Mouse (Mus musculus) midbrain, embryonic 15.5 days (tissue): Measurements from ENCODE around the gene Gm5485. TPM values are rescaled to one million over a fixed set of nuclear protein-coding genes. Genes with fewer than 3 reads are reported as not detected.

Experiments
- ATAC-seq: fragments of 200-750 bp; cut with Nextera tagmentation; replicated peaks from 2 replicates; pipeline ENCODE4 v1.8.0; 2017; ENCODE audit warnings: moderate TSS enrichment
- H3K27ac ChIP-seq: fragments of 300-500 bp; sonication (generic); 2 replicates; pipeline ENCODE4 v1.5.1; 2015; ENCODE audit warnings: mild to moderate bottlenecking, inconsistent platforms
- H3K27me3 ChIP-seq: fragments of 300-500 bp; sonication (generic); replicated peaks from 2 replicates; pipeline ENCODE4 v1.6.1; 2015; ENCODE audit warnings: inconsistent platforms
- H3K36me3 ChIP-seq: fragments of 300-500 bp; sonication (generic); replicated peaks from 2 replicates; pipeline ENCODE4 v1.6.1; 2015; ENCODE audit warnings: inconsistent platforms
- H3K4me1 ChIP-seq: fragments of 300-500 bp; sonication (generic); 2 replicates; pipeline ENCODE4 v1.6.1; 2015; ENCODE audit warnings: inconsistent platforms
- H3K4me2 ChIP-seq: fragments of 300-500 bp; sonication (generic); 2 replicates; pipeline ENCODE4 v1.6.1; 2015; ENCODE audit warnings: inconsistent platforms, mild to moderate bottlenecking, moderate library complexity
- H3K4me3 ChIP-seq: fragments of 300-500 bp; sonication (generic); 2 replicates; pipeline ENCODE4 v1.5.1; 2015; ENCODE audit warnings: mild to moderate bottlenecking, inconsistent platforms
- H3K9ac ChIP-seq: fragments of 300-500 bp; sonication (generic); 2 replicates; pipeline ENCODE4 v1.6.1; 2015; ENCODE audit warnings: mild to moderate bottlenecking, inconsistent platforms
- H3K9me3 ChIP-seq: fragments of 300-500 bp; sonication (generic); 2 replicates; pipeline ENCODE4 v1.6.1; 2016; ENCODE audit warnings: inconsistent platforms
- WGBS: fragments of 180-500 bp; shearing (Covaris S2); methylation state at CpG from one replicate; pipeline ENCODE4 v1.1.7; 2015; ENCODE audit warnings: mixed read lengths; 5-methylcytosine and 5-hydroxymethylcytosine counted together
- polyA plus RNA-seq: library from polyadenylated mRNA; unstranded; fragments of >200 nt; fragmentation: Nextera tagmentation; extraction: Ambion mirVana; gene quantifications from 2 replicates; pipeline ENCODE4 v1.2.1, GENCODE M21; 2015

The Gm5485 gene
- polyA plus RNA-seq, 1 experiment from 2014 or later, result not detected

DNA sequence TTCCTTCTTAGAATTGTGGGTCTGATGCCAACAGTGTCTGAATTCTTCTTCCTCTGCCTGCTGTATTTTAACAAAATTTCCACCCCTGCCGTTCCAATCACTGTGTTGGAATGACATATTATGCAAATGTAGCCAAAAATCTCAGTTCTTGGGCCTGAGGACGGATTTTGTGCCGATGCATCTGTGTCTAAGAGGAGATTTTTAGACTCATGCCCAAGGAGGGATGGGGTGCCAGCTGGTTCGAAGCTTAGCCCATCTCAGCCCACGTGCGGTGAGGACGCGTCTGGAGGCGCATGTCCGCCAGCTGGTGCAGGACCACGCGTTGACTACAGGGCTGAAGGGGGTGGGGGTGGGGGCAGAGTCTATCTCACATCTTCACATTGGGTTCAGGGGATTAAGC lies 51.3 kb downstream of the Gm5485 start:
- H3K36me3 ChIP-seq, result no peaks in the 10 kb centered on the region
- H3K9me3 ChIP-seq, result 0 out of 2 replicates have a peak, but pooled peaks cover 2% of the 10 kb centered on the region
- H3K4me1 ChIP-seq, result no peaks in the 10 kb centered on the region
- no peak overlapping the region for H3K27ac ChIP-seq
- WGBS, result 88% methylated on average over 12 of the region's 12 CpGs
- no peak for ATAC-seq
- H3K4me3 ChIP-seq, result no peak overlapping the region
- no peak overlapping the region for H3K9ac ChIP-seq
- H3K4me2 ChIP-seq, result no peak overlapping the region
- no peaks in the 10 kb centered on the region for H3K27me3 ChIP-seq

DNA sequence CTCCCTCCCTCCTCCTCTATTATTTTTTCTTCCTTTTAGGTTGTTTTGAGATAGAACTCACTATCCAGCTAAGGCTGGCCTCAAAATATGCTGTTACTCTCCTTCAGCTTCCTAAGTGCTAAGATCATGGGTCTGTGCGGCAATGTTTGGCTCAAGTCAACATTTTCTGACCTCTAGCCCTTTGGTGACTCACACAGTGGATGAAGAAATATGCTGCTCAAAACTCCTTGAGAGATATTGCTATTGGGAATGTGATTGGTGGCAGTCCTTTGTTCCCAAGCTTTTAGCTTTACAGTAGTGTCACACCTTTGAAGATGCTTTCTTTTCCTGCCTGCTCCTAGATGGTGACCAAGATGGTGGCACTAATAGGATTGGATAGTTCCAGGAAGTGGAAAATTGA lies 55.8 kb downstream of the Gm5485 start:
- H3K27ac ChIP-seq, result no peak overlapping the region
- no peaks in the 10 kb centered on the region for H3K36me3 ChIP-seq
- H3K9ac ChIP-seq, result no peak overlapping the region
- ATAC-seq, result no peak
- no peak overlapping the region for H3K4me3 ChIP-seq
- H3K4me2 ChIP-seq, result no peak overlapping the region
- H3K9me3 ChIP-seq, result 0 out of 2 replicates have a peak, but pooled peaks cover 2% of the 10 kb centered on the region
- no peaks in the 10 kb centered on the region for H3K27me3 ChIP-seq
- no peaks in the 10 kb centered on the region for H3K4me1 ChIP-seq
- WGBS, result 100% methylated on average over 1 of the region's 1 CpGs

DNA sequence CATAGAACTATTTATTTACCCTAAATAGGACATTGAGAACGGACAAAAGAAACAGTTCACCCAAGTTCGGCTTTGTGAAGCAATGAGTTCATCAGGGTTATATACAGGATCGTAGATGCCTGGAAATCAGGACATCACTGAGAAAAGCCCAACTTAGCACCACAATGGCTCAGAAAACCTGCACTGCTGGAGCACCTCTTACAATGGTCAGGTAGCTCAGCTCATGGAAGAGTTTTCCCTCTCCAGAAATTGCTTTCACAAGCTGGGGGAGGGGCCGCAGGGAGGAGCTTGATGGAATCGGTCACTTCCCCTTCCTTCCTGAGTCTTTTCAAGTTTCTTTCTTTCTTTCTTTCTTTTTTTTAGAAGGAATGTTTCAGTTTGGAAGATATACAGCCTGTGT lies 56.5 kb downstream of the Gm5485 start:
- Histone ChIP-seq H3K9ac (no peak overlapping the region), H3K4me3 (no peak overlapping the region), H3K4me1 (no peaks in the 10 kb centered on the region), H3K36me3 (no peaks in the 10 kb centered on the region), H3K27me3 (no peaks in the 10 kb centered on the region), H3K27ac (no peak overlapping the region), H3K9me3 (0 out of 2 replicates have a peak, but pooled peaks cover 2% of the 10 kb centered on the region), H3K4me2 (no peak overlapping the region)
- WGBS, result 87% methylated on average over 5 of the region's 5 CpGs
- ATAC-seq, result no peak

Other genes with a start within 250 kb of the Gm5485 start
- gene Dppa4, start 128.7 kb downstream of the Gm5485 start, polyA plus RNA-seq, result not detected in 2 replicates
- gene Dppa2, start 108.5 kb downstream of the Gm5485 start, polyA plus RNA-seq, result not detected in 2 replicates
- not detected in 2 replicates for gene Morc1, start 18.8 kb upstream of the Gm5485 start, polyA plus RNA-seq